Mouse (Mus musculus): ENCODE data around the gene Slc35b3. TPM values are rescaled to one million over a fixed set of nuclear protein-coding genes. Genes with fewer than 3 reads are reported as not detected.
A peak's percentile ranks its signal among the peaks of the same experiment; 100 is the strongest.

Slc35b3 gene
- polyA plus RNA-seq, 1 experiment from 2014 or later, result 29.7 TPM

DNA sequence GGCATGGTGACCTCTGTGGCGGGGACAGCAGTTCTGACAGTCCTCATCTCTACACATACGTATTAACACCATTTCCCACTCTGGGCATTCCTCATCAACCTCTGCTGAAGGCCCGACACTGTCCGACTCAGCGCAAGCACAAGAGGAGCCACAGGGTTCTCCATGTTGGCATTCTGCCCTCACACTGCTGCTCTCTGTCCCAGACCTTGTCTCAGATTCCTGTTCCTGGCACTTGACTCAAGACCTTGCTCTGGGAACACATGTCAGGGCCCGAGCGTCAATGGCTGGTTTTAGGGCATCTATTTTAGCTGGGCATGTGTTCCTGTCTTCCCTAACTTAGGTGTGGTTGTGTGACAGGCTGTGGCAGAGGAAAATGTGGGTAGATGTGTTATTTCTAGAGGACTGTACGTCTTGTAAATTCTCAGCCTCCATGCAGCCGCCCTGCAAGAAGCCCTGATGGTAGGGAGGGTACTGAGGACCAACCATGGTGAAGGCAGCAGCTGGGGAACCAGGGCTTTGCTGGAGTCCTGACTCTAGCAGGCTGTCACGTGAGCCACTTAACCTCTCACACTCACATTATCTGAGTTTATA lies 24.7 kb downstream of the Slc35b3 start:
- Histone ChIP-seq H3K4me3 (no peak overlapping the region), H3K9ac (no peak overlapping the region), H3K27ac (replicated peaks) (no peak overlapping the region), H3K9me3 (no peaks in the 10 kb centered on the region), H3K4me1 (replicated peaks) (no peaks in the 10 kb centered on the region), H3K27me3 (no peaks in the 10 kb centered on the region), H3K36me3 (peaks cover 61% of the 10 kb centered on the region), H3K4me2 (no peak overlapping the region)
- no peak for ATAC-seq (ENCODE audit: low read depth)
- 95% methylated on average over 10 of the region's 10 CpGs for WGBS

DNA sequence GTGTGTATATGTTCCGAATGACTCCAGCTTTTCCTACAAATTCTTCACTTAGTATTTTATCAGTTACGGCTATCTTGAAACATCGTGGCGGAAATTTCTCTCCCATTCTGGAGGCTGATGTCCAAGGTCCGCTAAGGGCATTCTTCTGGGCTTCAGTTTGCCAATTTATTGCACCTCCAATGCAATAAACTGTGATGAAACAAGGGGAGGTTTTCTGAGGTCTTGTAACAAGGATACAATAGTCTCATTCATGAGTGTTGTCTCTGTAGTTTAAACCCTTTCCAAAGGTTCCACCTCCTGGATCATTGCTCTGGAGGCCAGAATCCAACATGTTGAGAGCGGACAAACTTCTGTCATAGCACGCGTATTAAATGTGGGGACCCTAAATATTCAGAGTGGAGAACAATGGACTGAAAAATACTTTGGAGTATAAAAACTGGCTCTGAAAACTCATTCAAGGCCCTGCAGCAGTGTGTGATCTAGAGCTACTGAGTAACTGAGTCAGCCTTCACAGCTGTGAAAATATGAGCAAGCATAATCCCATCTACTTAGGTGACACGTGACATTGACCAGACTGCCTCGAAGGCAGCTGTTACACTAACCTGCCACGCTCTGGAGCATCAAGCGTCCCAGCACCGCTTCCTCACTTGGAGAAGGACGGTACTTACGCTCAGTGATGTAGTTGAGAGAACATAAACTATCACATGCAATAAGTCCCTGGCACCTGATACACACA lies 30.7 kb downstream of the Slc35b3 start:
- Histone ChIP-seq H3K27me3 (no peaks in the 10 kb centered on the region), H3K4me2 (no peak overlapping the region), H3K9ac (no peak overlapping the region), H3K27ac (replicated peaks) (no peak overlapping the region), H3K4me3 (no peak overlapping the region), H3K4me1 (replicated peaks) (no peaks in the 10 kb centered on the region), H3K9me3 (no peaks in the 10 kb centered on the region), H3K36me3 (peaks cover 29% of the 10 kb centered on the region)
- WGBS, result 82% methylated on average over 15 of the region's 15 CpGs
- ATAC-seq (ENCODE audit: low read depth), result no peak

DNA sequence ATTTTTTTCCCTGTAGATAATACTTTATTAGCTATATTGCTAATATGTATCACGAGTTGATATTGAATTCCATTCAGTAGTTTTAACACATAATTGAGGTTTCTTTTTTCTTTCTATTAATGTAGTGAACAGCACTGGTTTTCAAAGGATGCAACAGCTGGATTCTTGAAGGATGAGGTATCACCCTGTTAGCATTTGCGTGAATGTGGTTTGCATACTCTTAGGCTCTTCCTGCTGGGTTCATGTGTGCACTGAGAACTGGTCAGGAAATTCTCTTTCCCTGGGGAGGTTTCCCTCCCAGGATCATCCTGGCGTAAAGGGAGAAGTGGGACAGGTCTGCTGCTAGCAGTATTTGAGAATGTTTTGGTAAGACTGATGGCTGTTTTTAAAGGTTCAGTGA lies 38.0 kb downstream of the Slc35b3 start:
- 73% methylated on average over 3 of the region's 3 CpGs for WGBS

DNA sequence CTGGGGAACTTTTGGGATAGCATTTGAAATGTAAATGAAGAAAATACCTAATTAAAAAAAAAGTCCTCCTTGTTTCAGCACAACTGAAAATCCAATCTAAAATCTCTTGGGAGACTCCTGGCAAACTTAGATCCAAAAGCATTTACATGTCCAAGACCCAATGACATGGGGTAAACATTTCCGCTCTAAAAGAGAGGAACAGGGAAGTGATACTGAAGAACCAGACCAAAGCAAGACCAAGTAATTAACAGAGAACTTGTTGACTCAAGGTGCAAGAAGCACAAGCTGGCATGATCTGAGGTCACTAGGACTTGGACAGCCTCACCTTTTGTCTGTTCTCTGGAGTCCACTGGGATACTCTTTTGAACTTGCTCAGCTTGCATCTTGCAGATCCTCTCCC lies 39.4 kb downstream of the Slc35b3 start:
- H3K4me3 ChIP-seq, result no peak overlapping the region
- H3K4me2 ChIP-seq, result no peak overlapping the region
- no peaks in the 10 kb centered on the region for H3K36me3 ChIP-seq
- 96% methylated on average over 1 of the region's 1 CpGs for WGBS
- no peaks in the 10 kb centered on the region for H3K27me3 ChIP-seq
- no peak overlapping the region for H3K9ac ChIP-seq
- peaks cover 15% of the 10 kb centered on the region for H3K4me1 ChIP-seq (replicated peaks)
- H3K9me3 ChIP-seq, result no peaks in the 10 kb centered on the region
- H3K27ac ChIP-seq (replicated peaks), result no peak overlapping the region
- ATAC-seq (ENCODE audit: low read depth), result no peak

More for the DNA sequence above, 38.0 kb downstream of the Slc35b3 start:
- no peak for ATAC-seq (ENCODE audit: low read depth)
- Histone ChIP-seq H3K4me1 (replicated peaks) (peaks cover 10% of the 10 kb centered on the region), H3K9ac (no peak overlapping the region), H3K9me3 (no peaks in the 10 kb centered on the region), H3K27ac (replicated peaks) (no peak overlapping the region), H3K27me3 (no peaks in the 10 kb centered on the region), H3K4me2 (no peak overlapping the region), H3K36me3 (no peaks in the 10 kb centered on the region), H3K4me3 (no peak overlapping the region)

DNA sequence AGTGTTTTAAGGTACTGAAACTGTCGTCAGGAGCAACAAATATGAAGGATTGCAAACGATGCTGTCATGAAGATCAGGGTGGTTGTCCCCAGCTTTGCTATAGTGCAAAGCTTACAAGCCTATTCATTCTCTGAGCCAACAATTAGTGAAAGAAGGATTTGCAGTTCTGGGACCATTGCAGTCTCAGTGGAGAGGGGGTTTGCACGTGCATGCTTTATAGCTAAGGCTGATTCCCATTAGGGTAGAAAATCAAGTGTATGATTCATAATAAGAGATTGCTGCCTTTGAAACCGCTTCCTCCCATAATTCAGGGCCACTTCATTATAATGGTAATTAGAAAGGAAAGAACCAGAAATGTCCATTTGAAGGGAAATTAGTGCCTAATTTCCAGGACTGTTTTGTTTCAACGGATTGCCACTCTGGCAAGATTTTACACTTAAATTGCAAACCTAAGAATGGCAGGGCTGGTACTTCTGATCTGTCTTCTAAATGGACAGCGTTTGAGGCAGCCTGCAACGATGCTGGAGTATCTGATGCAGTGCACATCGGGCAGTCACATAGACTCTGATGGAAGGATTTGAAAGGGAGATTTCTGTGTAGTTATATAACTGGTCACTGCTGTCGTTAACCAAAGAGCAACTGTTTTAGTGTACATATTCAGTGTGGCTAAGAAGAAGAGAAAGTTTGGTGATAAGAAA lies 42.3 kb downstream of the Slc35b3 start:
- Histone ChIP-seq H3K4me2 (no peak overlapping the region), H3K9me3 (no peaks in the 10 kb centered on the region), H3K27ac (replicated peaks) (no peak overlapping the region), H3K4me1 (replicated peaks) (peaks cover 15% of the 10 kb centered on the region), H3K36me3 (no peaks in the 10 kb centered on the region), H3K27me3 (no peaks in the 10 kb centered on the region), H3K4me3 (no peak overlapping the region), H3K9ac (no peak overlapping the region)
- no peak for ATAC-seq (ENCODE audit: low read depth)
- 45% methylated on average over 9 of the region's 9 CpGs for WGBS

DNA sequence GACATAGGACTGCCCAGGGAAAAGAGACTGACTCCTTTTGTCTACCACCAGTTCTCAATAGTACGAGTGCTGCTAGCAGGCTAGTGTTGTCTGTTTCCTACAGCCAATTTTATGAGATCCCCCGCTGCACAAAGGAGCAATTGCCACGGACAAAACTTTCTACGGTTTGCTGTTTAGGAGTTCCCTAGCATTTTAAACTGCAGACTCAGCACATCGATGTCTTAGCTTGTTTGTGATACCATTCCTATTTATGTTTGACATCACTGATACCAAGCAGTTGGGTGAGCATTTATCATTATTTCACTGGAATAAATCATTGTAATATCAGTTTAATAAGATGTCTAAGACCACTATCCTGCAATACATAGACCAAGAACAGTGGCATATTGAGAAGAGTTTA lies 43.1 kb downstream of the Slc35b3 start:
- Histone ChIP-seq H3K27ac (replicated peaks) (no peak overlapping the region), H3K9me3 (no peaks in the 10 kb centered on the region), H3K27me3 (no peaks in the 10 kb centered on the region), H3K4me3 (no peak overlapping the region), H3K4me2 (no peak overlapping the region), H3K36me3 (no peaks in the 10 kb centered on the region), H3K4me1 (replicated peaks) (peaks cover 15% of the 10 kb centered on the region), H3K9ac (no peak overlapping the region)
- ATAC-seq (ENCODE audit: low read depth), result no peak
- WGBS, result 18% methylated on average over 5 of the region's 5 CpGs

DNA sequence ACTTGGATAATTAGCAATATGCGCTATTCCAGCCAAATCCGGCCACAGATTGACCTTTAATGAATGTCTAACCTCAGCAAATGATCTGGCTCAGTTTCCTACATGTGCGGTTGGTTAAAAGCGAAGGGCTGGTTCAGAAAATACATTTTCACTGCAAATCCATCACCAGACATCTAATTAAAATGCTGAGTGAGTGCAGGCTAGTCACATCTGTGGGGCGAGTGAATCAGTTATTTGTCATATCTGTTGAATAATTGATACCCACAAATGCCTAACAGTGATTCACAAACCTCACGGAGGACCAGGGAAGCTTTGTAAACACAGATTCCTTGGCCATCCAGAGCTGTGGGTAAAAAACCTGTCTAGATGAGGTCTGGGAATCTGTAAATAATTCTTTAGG lies 45.9 kb downstream of the Slc35b3 start:
- no peak overlapping the region for H3K4me2 ChIP-seq
- H3K27ac ChIP-seq (replicated peaks), result no peak overlapping the region
- H3K4me1 ChIP-seq (replicated peaks), result peaks cover 15% of the 10 kb centered on the region
- no peaks in the 10 kb centered on the region for H3K36me3 ChIP-seq
- no peak overlapping the region for H3K4me3 ChIP-seq
- no peaks in the 10 kb centered on the region for H3K27me3 ChIP-seq
- no peak overlapping the region for H3K9ac ChIP-seq
- H3K9me3 ChIP-seq, result no peaks in the 10 kb centered on the region
- 65% methylated on average over 6 of the region's 6 CpGs for WGBS
- ATAC-seq (ENCODE audit: low read depth), result no peak

DNA sequence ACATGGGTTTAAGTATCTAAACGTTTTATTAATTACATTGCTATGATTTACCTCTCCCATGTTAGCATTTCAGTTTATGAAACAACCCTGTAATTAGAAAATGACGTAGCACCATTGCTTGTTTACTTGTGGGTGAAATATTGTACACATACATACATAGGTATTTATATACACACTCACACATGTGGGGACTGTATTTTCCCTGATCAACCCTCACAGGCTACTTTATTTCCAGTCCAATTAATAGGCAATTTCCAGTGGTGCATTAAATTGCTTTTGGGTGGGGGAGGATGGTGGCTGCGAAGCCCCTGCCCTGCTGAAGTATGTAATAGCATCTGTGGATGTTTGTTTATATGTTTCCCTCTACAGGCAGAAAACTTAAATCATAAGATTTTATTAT lies 68.3 kb downstream of the Slc35b3 start:
- Histone ChIP-seq H3K27me3 (no peaks in the 10 kb centered on the region), H3K4me2 (no peak overlapping the region), H3K9me3 (no peaks in the 10 kb centered on the region), H3K36me3 (no peaks in the 10 kb centered on the region), H3K27ac (replicated peaks) (no peak overlapping the region), H3K4me1 (replicated peaks) (0 out of 2 replicates have a peak, but pooled peaks cover 6% of the 10 kb centered on the region), H3K4me3 (no peak overlapping the region), H3K9ac (no peak overlapping the region)
- WGBS, result 48% methylated on average over 3 of the region's 3 CpGs
- ATAC-seq (ENCODE audit: low read depth), result peak; percentile 53
